Mouse (Mus musculus): ENCODE results near the gene Atp5d. TPM values are rescaled to one million over a fixed set of nuclear protein-coding genes. Genes with fewer than 3 reads are reported as not detected.

Atp5d gene
- total RNA-seq, 2 experiments from 2014 or later = 573 to 611 TPM

DNA sequence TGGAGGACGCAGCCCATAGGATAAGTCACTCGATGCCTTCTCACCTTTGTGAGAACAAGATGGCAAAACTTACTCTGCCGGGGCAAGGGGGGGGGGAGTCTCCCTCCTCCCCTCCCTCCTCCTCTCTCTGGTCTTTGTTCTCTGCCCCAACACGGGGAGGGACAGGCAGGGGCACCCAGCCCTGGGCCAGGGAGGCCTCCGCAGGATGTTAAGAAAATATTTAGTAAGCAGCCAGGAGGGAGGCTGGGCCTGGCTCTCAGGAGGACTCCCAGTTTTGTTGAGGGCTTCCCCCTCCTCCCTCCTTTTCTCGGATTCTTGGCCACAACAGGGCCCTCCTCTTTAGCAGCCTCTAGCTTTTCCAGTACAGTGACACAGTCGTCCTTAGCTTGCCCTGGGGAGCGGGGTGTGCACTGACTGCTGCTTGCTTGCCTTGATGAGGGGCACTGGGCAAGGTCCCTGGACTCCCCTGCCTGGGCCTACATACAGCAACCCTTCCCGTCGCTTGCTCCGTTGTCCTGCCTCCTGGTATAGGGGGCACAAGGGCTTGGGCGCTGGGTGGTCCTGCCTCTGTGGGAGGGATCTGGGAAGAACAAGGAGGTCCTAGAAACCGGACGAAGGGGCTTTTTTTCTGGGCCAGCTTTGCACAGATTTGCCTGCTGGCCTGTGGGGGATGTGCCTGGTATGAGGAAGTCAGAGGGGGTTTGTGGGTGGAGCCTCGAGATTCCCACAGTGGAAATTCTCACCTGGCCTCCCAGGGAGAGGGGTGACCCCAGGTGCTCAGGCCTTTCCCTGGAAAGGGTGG, 13.8 kb downstream of the Atp5d start:
- DNase-seq (ENCODE audit: low spot score) = no peak

DNA sequence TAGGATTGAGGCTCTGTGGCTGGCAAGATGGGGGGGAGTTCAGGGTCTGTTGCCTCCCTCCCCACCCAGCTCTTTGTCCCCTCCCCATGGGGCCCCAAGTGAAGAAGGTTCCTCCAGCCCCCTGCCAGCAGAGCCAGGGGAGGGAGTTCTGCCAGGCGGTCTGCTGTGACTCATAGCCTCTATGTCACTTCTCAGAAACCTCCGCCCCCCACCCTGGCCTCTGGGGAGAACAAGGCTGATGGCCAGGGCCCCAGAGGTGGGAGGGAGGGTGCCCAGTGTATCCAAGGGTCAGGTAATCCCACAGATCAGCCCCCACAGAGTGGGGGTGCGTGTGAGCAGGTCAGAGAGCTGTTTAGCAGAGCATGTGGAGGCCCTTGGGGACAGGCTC, 14.4 kb downstream of the Atp5d start:
- no peak for DNase-seq (ENCODE audit: low spot score)

DNA sequence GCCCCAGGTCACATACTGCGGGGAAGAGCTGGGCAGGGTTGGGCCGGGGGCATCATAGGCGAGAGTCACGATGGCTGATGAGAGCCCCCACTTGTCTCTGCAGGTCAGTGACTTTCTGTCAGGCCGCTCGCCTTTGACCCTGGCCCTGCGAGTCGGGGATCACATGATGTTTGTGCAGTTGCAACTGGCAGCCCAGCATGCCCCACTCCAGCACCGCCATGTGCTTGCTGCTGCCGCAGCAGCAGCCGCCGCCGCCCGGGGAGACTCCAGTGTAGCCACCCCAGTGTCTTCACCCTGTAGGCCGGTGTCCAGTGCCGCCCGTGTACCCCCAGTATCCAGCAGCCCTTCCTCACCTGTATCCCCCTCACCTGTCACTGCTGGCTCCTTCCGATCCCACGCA, 15.3 kb downstream of the Atp5d start:
- no peak for DNase-seq (ENCODE audit: low spot score)

DNA sequence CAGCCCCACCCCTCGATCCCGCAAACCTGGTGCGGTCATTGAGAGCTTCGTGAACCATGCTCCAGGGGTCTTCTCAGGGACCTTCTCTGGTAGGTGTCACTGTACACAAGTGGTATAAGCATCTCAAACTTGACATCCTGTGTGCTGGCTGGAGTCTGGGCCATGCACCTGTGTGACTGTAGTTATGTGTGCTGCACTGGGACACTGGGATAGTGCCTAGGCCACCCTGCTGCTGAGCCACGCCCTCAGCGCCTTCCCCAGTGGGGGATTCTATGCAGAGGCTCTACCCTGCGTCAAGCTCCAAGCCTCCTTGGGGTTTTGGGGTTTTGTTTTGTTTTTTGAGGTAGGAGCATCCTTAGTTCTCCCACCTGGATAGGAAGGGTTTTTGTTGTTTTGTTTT, 16.0 kb downstream of the Atp5d start:
- no peak for DNase-seq (ENCODE audit: low spot score)

DNA sequence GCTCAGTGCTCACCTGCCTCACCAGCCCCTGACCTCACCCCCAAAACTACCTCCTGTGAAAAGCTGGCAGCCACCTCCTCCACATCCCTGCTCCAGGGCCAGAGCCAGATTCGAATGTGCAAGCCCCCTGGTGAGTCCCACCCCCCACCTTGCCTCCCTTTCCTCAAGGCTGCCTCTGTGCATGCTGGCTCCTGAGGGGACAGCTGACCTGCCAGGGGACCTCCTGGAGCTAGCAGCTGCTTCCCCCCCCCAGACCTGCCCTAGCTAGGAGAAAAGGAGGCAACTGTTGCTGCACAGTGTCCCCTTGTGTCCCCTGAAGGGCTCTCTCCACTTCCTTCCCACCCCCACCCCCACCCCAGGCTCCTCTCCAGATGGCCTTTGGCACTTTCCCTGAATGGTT, 16.8 kb downstream of the Atp5d start:
- no peak for DNase-seq (ENCODE audit: low spot score)

DNA sequence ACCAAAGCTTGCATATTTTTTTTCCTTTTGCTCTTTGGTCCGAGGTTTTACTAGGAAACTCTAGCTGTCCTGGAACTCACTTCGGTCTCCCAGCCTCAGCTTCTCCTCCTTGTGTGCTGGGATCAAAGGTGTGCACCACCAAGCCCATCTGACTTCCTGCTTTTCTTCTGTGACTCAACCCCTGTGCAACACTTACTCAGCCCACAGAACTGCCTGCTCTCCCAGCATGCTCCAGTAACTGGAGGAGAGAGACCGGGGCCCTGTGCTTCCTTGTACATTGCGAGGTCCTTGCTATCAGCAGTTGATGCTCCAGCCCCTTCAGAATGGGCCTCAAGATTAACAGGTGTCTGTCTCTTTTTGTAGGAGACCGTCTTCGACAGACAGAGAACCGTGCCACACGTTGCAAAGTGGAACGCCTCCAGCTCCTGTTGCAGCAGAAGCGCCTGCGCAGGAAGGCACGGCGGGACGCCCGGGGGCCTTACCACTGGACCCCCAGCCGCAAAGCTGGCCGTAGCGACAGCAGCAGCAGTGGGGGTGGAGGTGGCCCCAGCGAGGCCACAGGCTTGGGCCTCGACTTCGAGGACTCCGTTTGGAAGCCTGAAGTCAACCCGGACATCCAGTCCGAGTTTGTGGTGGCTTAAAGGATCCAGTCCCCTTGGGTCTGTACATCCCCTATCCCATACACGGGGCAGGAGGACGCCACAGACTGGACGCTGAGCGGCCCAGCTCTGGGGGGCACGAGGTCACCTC, 17.7 kb downstream of the Atp5d start:
- DNase-seq (ENCODE audit: low spot score) = no peak

DNA sequence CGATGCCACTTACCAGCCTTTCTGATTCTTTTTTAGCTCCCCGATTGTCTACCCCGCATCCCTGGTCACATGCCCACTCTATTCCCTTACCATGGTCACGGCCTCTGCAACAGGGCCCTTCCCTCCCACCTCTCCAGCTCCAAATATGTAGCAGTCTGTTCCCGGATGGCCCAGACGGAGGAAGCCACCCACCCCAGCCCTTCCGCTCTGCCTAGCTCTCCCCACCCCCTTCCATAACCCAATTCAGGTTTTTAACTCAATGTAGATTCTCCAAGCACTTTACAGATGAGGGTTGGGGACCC, 18.3 kb downstream of the Atp5d start:
- DNase-seq (ENCODE audit: low spot score) = no peak

DNA sequence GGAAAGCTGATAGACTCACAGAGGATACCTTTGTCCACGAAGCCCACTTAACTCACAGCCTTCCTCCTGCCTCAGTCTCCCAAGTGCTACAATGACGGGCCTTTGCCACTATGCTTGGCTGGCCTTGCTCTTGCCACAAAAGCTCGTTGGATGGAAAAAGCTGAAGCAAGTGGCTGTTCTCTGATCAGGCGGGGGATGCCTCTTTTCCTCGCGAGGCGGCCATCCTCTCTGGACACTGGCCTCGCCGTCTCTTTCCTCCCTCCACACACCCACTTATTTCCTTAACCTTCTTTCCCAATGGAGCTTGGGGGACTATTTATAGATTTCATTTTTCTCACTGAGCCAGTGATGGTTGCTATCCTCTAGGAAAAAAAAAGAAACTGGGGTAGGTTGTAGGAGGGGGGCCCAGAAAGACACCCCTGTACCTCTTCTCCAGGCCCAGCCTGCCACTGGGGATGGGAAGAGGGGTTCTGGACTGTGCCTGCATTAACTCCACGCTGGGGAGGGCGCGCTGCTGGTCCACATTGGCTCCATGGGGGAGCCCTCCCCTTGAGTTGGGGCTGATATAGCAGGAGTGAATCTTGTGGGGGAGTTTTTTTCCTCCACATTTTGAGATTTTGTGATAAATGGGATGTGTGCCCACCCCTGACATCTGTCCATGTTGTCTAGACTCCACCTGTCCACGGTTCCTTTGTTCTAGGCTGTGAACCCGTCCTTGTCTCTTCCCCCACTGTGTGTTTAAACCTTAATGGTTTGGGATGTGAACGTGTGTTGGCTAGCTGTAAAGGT, 18.9 kb downstream of the Atp5d start:
- no peak for DNase-seq (ENCODE audit: low spot score)

DNA sequence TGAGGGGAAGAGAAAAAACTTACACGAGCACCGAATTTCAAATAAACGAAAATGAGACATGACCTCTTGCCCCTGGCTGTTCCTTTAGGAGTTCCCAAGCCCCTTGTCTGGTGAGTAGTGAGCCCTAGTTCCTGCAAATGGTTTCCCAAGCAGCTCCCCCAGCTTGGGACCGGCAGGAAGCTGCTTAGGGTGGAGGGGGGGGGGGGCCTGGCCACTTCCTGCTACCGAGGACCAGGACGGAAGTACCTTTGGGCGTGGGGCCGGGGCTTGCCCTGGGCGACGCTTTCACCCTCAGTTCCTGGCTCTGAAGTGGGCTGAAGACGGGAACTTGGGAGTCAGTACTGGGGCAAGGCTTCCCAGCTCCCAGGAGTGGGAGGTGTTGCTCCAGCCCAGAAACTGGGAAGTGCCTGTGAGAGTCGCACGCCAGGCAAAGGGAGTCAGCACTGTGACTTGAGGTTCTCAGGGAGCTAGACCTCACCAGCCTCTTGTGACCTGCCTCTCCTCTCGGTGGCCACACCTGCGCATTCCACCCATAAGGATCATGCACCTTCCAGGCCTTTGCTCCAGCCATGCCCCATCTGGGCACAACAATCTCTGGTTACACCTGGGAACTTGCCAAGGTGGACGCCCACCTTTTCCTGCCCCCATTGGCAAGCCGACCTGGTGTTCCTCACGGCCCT, 20.0 kb downstream of the Atp5d start:
- DNase-seq (ENCODE audit: low spot score) = peak; percentile 69

DNA sequence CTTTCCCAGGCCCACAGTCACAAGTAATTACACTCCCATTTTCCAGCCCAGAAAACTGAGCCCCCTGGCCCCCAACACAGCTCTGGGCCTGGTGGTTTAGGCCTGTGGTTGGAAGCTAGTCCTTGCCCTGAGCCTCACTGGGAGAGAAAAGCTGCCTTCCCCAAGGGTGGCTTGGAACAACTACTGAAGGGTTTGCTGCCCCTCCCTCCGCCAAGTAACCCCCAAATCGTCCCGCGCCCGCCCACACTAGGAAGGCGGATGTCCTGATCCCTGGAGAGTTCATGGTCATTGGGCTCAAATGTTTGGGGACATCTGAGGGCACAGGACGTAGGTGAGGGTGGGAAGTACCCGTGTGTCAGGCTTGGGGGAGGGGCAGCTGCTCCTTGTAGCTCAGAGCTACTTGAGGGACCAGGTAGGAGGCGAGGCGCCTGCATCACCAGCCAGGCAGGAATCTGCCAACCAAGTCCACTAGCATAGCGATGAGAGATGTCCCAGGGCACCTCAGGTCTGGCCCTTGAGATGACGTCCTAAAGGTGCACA, 20.7 kb downstream of the Atp5d start:
- no peak for DNase-seq (ENCODE audit: low spot score)

DNA sequence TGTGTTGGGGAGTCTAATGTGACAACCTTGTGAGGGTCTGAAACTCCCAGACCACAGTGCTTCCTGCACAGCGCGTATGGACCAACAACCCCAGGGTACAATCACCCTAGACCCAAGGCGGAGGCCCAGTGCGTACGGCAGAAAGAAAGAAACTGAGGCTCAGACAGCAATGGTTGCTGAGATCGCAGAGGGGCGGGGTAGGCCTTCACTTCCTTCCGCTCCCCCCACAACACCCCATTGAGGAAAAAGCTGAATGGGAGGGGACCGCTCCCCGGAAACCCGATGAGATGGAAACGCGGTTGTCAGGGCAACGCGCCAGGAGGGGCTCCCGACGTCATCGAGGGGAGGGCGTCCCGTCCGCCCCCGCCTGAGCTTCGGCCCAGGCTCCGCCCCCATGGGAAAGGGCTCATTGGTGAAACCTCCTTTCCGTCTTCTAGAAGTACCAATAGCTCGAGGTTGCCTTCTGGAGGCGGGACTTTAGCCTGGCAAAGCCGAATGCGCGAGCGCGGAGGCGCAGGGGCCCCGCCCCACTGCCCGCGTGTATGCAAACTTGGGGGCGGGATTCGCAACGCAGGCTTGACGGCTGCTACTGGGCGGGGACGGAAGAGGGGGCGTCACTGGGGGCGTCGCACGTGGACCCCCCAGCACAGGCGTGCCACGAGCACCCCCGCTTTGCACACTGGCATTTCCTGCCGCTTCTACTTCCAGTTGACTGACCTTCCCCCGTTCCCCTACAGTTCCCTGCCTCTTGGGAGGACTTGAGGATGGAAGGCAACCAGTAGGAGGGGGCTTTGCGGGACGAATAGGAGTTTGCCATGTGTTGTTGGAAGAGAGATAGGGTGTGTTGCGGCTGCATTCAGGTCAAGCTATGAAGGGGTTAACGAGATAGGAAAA, 21.4 kb downstream of the Atp5d start:
- peak; percentile 99 for DNase-seq (ENCODE audit: low spot score)

DNA sequence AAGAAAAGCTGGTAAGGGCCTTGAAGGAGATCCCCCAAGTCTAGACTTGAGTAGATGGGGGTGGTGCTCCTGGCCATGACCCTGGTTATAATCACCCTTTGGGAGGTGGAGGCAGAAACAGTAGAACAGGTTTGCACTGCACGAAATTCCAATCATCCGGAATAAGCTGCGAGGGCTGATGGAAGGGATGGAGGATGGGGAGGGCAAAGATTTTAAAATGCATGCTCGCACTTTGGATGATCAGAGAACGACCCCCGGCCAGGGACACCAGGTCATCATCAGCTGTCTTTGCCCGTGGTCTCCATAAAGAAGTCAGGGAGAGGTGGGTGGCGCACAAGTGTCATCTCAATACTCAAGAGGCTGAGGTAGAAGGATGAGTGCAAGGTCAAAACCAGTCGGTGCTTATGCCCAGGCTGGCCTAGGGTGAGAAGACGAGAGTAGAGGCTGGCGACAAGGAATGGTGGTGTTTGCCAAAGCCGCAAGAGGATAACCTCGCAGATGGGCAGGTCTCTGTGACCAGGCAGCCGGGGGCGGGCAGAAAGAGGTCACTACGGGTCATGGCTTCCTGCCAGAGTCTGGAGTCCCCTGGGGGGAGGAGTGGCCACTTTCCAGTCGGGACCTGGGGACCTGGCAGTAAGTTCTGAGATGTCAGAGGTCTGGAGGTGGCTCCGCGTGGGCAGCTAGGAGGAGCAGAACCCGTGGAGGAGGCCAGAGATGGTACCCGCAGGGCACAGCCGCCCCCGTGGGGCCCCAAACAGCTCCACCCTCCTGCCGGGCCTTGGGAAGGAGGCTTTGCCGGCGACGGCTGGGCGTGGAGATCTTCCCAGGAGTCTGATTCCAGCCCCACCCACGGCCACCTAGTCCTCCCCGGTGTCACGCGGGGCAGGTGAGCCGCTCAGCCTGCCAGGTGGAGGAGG, 22.3 kb downstream of the Atp5d start:
- peak; percentile 84 for DNase-seq (ENCODE audit: low spot score)

DNA sequence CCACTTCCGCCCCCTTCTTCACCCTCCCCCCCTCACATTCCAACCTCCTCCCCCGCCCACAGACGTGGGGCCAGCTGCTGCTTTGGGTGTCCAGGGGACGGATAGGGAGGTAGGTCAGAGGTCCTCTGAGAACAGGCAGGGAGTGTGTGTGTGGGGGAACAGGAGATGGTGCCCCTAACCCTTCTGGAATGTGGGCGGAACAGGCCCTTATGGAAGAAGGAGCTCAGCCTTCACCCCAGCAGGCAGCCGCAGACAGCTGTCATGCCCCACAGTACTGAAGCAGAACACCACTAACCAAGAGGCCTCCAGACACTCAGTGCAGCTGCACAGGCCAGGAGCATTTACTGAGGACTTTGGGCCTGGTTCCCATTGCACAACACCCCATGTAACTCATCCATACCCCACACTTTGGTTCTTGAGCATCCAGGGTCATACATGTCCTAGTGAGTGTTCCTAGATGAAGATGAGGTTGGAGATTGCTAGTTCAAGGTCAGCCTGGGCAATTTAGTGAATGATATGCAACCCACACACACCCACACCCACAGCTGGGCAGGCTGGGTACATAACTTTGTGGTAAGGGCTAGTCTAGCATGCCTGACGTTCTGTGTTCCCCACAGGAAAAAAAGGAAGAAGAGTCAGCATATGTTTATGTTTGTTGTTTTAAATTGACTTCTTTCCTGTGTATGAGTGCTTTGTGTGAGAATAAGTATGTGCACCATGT, 23.2 kb downstream of the Atp5d start:
- DNase-seq (ENCODE audit: low spot score) = no peak

DNA sequence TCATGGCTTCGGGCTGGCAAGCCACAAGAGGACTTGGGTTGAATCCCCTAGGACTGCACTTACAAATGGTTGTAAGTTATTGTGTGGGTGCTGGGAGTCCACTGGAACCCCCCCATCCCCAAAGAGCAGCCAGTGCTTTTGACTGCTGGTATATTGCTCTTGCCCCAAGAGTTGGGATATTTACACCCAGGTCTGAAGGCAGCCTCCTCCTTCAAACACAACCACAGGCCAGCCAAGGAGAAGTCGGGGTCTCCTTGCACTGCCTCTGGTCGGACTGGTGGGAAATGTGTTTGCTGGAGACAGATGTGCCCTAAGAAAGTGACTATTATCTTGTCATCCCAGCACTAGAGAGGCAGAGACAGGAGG, 23.8 kb downstream of the Atp5d start:
- DNase-seq (ENCODE audit: low spot score) = no peak

DNA sequence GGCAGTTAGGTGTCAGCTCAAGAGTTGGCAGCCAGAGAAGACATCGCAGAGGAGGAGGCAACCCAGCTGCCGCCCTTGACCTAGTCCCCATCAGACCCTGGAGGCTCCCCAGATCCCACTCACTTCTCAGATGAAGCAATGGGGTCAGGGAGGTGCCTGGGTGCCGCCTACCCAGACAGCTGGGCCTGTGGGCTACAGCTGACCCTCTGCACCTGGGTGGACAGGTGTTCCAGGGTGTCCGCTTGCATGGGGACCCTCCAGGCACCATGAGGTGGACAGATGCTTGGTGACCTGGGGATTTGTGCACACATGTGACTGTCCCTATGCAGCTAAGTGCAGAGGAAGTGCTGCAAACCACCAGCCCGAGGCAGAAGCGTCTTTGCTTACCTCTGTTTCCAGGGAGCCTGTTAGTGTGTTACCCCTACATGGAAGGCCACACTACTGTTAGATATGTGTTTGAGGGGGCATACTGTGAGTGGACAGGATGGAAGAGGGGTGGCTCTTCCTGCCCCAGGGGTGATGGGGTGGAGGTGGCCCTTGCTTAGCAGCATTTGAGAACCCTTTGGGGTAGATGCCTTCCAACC, 24.4 kb downstream of the Atp5d start:
- no peak for DNase-seq (ENCODE audit: low spot score)

DNA sequence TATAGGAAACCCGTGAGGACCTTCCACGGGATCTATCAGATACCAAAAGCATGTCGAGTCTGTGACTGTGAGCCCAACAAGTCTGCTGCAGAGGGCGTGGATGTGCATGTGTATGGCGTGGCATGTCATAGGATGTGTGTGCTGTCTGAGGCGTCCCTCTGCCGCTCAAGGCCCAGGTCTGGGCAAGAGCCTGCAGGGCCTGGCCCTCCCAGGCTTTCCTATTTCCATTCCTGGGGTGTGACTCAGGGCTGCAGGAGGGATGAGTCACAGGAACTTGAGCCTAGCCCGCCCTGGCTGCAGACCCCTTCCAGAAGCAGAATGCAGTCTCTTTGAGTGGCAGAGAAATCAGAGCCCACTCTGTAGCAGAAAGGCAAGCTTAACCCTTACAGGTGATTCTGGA, 25.3 kb downstream of the Atp5d start:
- peak; percentile 56 for DNase-seq (ENCODE audit: low spot score)

DNA sequence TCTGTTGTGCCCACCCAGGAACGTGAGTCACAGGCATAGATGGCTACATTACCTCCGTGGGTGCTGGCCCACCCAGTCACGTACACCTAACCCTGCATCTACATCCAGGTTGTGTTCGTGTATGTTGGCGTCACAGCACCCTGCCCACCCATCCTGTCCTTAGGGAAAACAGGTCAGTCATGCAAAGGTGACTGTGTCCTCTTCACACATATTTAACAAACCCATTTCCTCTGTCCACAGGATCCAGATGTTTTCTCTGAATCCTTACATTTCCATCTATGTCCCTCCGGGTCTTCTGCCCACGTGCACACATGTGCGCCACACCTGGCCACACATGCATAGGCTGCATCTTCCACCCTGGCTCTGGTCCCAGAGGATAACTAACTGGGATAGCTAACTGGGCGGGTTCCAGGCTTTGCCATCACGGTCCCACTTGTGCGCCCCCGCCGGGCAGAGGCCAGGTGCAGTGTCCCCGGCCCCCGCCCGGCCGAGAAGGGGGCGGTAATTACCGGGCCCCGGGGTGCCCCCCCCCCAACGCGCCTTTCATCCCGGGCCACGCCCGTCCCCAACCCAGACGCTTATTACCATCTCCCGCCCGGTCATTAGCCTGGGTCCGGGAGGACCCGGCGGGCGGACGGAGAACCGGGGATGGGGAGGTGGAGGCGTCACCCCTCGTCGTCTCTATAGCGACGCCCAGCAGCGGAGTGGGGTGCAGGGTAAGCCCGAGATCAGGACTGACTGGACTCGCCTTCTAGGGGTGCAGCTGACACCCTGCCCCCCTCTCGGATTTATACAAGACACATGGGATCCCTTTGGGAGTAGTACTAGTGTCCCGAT, 25.9 kb downstream of the Atp5d start:
- DNase-seq (ENCODE audit: low spot score) = peak; percentile 28

DNA sequence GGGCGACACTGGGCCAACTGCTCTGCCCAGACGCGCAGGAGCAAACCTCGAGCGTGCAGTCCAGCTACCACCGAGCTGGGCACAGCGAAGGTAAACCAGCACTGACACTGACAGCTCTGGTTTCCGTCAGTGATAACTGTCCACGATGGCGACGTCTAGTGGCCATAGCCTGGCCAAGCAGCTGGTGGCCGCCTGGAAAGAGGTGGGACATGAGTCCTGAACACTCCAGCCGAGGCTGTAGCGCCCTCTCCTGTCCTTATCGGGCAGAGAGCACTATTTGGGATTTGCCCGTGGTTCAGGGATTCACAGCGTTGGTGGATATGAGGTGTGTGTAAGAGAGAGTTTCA, 26.5 kb downstream of the Atp5d start:
- DNase-seq (ENCODE audit: low spot score) = peak; percentile 98
